In the genomic region with DNA sequence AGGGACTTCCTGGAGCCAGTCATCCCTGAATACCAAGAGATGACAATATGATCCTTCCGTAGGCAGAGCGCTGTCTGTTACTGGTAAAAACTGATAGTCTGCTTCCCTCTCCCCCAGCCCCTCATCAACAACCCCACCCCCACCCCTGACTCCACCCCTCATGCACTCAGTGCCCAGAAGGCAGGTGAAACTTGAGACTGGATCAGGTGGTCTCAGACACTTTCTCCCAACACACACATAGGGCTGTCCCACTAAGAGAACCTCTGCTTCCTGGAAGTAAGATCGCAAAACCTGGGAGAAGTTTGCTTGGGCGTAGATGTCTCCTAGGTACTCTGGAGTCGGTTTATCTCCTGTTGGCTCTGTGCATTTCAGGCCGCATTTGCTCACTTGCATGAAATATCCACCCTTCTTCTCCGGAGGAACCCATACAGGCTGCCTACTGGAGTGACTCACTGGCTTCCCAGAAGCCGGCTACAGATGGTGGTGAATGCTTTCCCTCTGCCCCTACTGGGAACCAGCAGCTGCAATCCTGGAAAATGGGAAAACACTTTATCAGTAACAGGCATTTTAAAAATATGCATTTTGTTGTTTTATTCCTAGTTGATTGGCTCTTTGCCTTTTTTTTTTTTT, we compare ENCODE assay signal across 22 mouse cellular contexts. TPM values are rescaled to one million over a fixed set of nuclear protein-coding genes. Genes with fewer than 3 reads are reported as not detected.
DNase-seq lines count a peak whose midpoint lies in the region; ATAC-seq and TF ChIP-seq lines count a peak whose summit lies in the region.
"Had no signal": no experiment of that assay in that cellular context is flagged by ENCODE, and none has a peak within 500 bp of the region (broad histone marks: within the 10 kb centered on the region; RNA-seq: fewer than 3 reads in every experiment).

No protein-coding gene starts in this region.

- no peaks in the 10 kb centered on the region for H3K27me3 ChIP-seq in E14TG2a.4 (ENCODE audit: insufficient read depth, low read length)
- H3K27me3 ChIP-seq: forebrain, embryonic 15.5 days; hindbrain, embryonic 13.5 days; limb, embryonic 12.5 days; neural tube, embryonic 12.5 days had no signal

- ATAC-seq in megakaryocyte-erythroid progenitor cell, adult 5-6 weeks (replicated peaks; ENCODE audit: low FRiP score, low TSS enrichment, poor library complexity, severe bottlenecking) = no peak
- ATAC-seq: forebrain, embryonic 15.5 days had no signal

- TF ChIP-seq CTCF in E14TG2a.4 (conservative IDR thresholded peaks at IDR 0.05; ENCODE audit: low read length) = no peak

- H3K4me3 ChIP-seq in E14TG2a.4 (replicated peaks; ENCODE audit: low read length) (peak overlapping the region; percentile 75), ES-E14 (ENCODE audit: insufficient read depth in 1 of 2, low read depth in 1 of 2, low read length in 2 of 2, poor library complexity in 1 of 2, severe bottlenecking in 1 of 2) (peak overlapping the region; percentile 52 to 60)
- H3K4me3 ChIP-seq: erythroblast, embryonic 14.5 days; forebrain, embryonic 15.5 days; heart, embryonic 10.5 days; hindbrain, embryonic 13.5 days; limb, embryonic 12.5 days; megakaryocyte, embryonic 14.5 days; neural tube, embryonic 12.5 days had no signal

- in situ Hi-C loops in ES-E14 (cut with MboI; ENCODE audit: low sequenced_read_pairs in 2 of 2, unreplicated experiment in 2 of 2) = no loop called here

- H3K36me3 ChIP-seq in E14TG2a.4 (ENCODE audit: insufficient read depth, low read length) (no peaks in the 10 kb centered on the region), ES-E14 (ENCODE audit: control insufficient read depth, insufficient read depth, low read length, poor library complexity, severe bottlenecking) (no peaks in the 10 kb centered on the region)
- H3K36me3 ChIP-seq: forebrain, embryonic 15.5 days; heart, embryonic 10.5 days; hindbrain, embryonic 13.5 days; limb, embryonic 12.5 days; neural tube, embryonic 12.5 days had no signal

- H3K4me1 ChIP-seq in E14TG2a.4 (replicated peaks; ENCODE audit: low read depth, low read length) (peaks cover 63% of the 10 kb centered on the region), ES-E14 (ENCODE audit: control insufficient read depth in 2 of 2, insufficient read depth in 2 of 2, low read length in 2 of 2, poor library complexity in 1 of 2) (peaks cover 2 to 7% of the 10 kb centered on the region in 2 experiments; a peak in 1 of 4 replicates)
- H3K4me1 ChIP-seq: forebrain, embryonic 15.5 days; hindbrain, embryonic 13.5 days; megakaryocyte, embryonic 14.5 days; neural tube, embryonic 12.5 days had no signal

- peak overlapping the region; percentile 56; the same call in 1 of the 2 replicates for H3K27ac ChIP-seq in ES-E14 (ENCODE audit: insufficient read depth, low read depth, low read length, poor library complexity, severe bottlenecking)
- H3K27ac ChIP-seq: forebrain, embryonic 15.5 days; heart, embryonic 10.5 days; hindbrain, embryonic 13.5 days; limb, embryonic 12.5 days; liver, embryonic 14.5 days; neural tube, embryonic 12.5 days had no signal

- H3K9me3 ChIP-seq in E14TG2a.4 (ENCODE audit: low read length) = no peaks in the 10 kb centered on the region
- H3K9me3 ChIP-seq in ES-E14 (ENCODE audit: control insufficient read depth, insufficient read depth, low read depth, low read length) = no peaks in the 10 kb centered on the region
- H3K9me3 ChIP-seq: forebrain, embryonic 15.5 days; heart, embryonic 10.5 days; hindbrain, embryonic 13.5 days; limb, embryonic 12.5 days; megakaryocyte, embryonic 14.5 days; neural tube, embryonic 12.5 days had no signal

- H3K9ac ChIP-seq in ES-E14 (ENCODE audit: insufficient read depth, low read depth, low read length, poor library complexity, severe bottlenecking) = peak overlapping the region; percentile 57; the same call in 1 of the 2 replicates
- H3K9ac ChIP-seq: forebrain, embryonic 15.5 days; hindbrain, embryonic 13.5 days; limb, embryonic 12.5 days; liver, embryonic 14.5 days; neural tube, embryonic 12.5 days had no signal

- peak; percentile 42 to 63 for DNase-seq in layer of hippocampus, adult 18-20 months (ENCODE audit: low spot score in 2 of 2)
- DNase-seq in layer of hippocampus, postnatal 25 days (ENCODE audit: extremely low spot score in 1 of 2, low spot score in 1 of 2) = no peak
- DNase-seq in ES-E14 (ENCODE audit: low read depth, low spot score) = no peak
- peak; percentile 69 for DNase-seq in layer of hippocampus, adult 9-11 months
- DNase-seq in thymus, postnatal 0 days (ENCODE audit: low spot score) = no peak
- DNase-seq: adrenal gland, postnatal 10 days; cerebellum, adult 11-12 months; cerebellum, postnatal 36 days; gastrocnemius, postnatal 25 days; heart, postnatal 10 days; lung, postnatal 10 days; thymus, adult 2 months had no signal

TF ChIP-seq in ES-E14, 5 proteins besides CTCF, POLR2A, EP300 and RAD21:
- TF ChIP-seq MAFK (IDR thresholded peaks at IDR 0.05; ENCODE audit: insufficient read depth, low read depth, low read length) = no peak
- TF ChIP-seq HCFC1 (IDR thresholded peaks at IDR 0.05; ENCODE audit: borderline replicate concordance, insufficient read depth, low read length) = no peak
- no peak for TF ChIP-seq CHD2 (IDR thresholded peaks at IDR 0.05; ENCODE audit: low read depth, low read length)
- no peak for TF ChIP-seq ZC3H11A (IDR thresholded peaks at IDR 0.05; ENCODE audit: borderline replicate concordance, low read depth, low read length)
- peak; percentile 85; the same call in 1 of the 2 replicates for TF ChIP-seq ZNF384 (IDR thresholded peaks at IDR 0.05; ENCODE audit: low read depth, low read length)

RNA-seq across cellular contexts. Expression of gene Epas1, which starts 28.6 kb away (rescaled TPM):
- 10 to 100 TPM; 83.0 to 84.1 TPM for total RNA-seq in layer of hippocampus, adult 18-20 months (2021)
- total RNA-seq in layer of hippocampus, postnatal 25 days (2021) = 10 to 100 TPM; 75.1 to 99.4 TPM
- 9.5 and 9.6 TPM in 2 replicates for total RNA-seq in ES-E14 (2012; rRNA removed)
- total RNA-seq in megakaryocyte-erythroid progenitor cell, adult 5-6 weeks (2014; fragmentation: Nextera tagmentation) = not detected in 2 replicates
- not detected in 2 replicates for total RNA-seq in megakaryocyte-erythroid progenitor cell, adult 5-6 weeks (2017)
- polyA plus RNA-seq in thymus, postnatal 0 days (2015; fragmentation: Nextera tagmentation; extraction: Ambion mirVana) = 1.6 and 2.4 TPM in 2 replicates

Comparison
In these comparisons a context has a peak if more than half of its experiments do, and no peak if none do; other contexts are left out.
1. DNase-seq: peak in layer of hippocampus, adult 18-20 months (2 of 2) and layer of hippocampus, adult 9-11 months (single experiment); none in layer of hippocampus, postnatal 25 days (0 of 2), ES-E14 (single experiment) and thymus, postnatal 0 days (single experiment).
2. RNA of gene Epas1, which starts 28.6 kb away (total RNA-seq): 75.1 to 99.4 TPM in layer of hippocampus, postnatal 25 days, 83.0 to 84.1 TPM in layer of hippocampus, adult 18-20 months and 9.5 to 9.6 TPM in ES-E14; not detected in megakaryocyte-erythroid progenitor cell, adult 5-6 weeks; every median in the first group is over 10 times any median in the second.